Mouse (Mus musculus) gonadal fat pad, adult 2 months (tissue): ENCODE data around the gene Gm5901. TPM values are rescaled to one million over a fixed set of nuclear protein-coding genes. Genes with fewer than 3 reads are reported as not detected.
"Not testable (repeated sequence)": the region's sequence is repeated elsewhere in the genome, so short reads cannot be mapped to it uniquely, and the experiment has no call there.

Experiments used
- DNase-seq: peaks from one replicate; pipeline ENCODE4 v3.0.0-alpha.2; 2012; ENCODE audit warnings: low read depth
- polyA plus RNA-seq: library from polyadenylated mRNA; depleted of rRNA; stranded (reverse); fragments of >200 nt; gene quantifications from 2 replicates; pipeline ENCODE4 v1.2.3, GENCODE M21; 2012; rRNA removed

The Gm5901 gene
- polyA plus RNA-seq, result 1.2 and 1.3 TPM in 2 replicates

DNA sequence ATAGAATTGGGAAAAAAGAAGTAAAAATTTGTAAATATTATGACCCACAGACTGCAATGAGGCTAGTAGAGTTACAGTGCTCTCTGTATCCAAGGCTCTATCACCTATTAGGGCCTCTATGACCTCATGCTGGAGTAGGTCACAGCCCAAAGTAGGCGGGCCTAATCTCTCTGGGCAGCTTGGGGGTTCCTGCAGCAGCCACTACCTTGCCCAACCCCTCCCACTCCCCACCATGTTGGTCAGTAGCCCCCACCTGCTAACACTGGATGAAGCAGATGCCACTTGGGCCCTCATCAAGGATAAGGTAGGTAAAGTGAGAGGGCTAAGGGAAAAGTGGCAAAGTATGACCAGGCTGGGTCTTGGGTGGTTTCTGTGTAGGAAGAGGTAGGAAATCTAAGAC lies at the start of gene Gm5901:
TSS of gene Gm5901 (plus strand) at position 173 of the 400 bp plus-strand sequence.
- no peak for DNase-seq

DNA sequence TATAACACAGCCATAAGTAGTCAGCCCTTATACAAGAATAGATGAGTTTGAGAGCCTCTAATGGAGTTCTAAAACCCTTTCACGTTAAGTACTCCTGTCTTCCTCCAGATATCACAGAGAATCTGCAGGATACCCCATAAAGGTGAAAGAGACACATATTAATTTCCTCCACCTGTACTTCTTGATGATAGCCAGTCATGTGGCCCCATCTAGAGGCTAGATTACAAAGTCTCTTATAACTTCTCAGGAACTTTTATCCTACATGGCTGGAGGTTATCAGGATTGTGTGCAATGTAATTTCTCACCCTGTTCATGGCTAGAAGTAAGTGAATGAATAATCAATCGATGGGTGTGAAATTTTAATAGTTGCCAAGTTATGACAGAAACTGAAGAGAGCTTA lies 49.5 kb upstream of the Gm5901 start:
- no peak for DNase-seq

DNA sequence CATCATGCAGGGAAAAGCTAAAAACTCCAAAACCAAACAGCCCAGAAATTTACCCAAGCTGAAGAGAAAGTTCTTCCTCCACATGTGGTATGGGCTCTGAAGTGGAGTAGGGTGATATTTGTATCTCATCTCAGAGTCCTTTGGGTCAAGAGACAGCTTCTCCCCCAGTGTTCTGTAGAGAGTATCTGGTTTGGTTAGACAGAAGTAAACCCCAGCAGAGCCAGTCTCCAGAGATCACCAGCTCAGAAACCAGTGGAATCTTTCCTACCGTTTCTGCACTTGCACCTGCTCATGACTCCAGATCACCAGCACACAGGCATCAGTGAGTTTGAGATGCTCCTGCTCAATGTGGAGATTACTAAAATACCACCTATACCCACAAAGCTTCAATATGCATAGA lies 40.8 kb upstream of the Gm5901 start, which contains the start of gene Olfr690:
TSS of gene Olfr690 (minus strand) at position 101 of the 400 bp plus-strand sequence.
- DNase-seq, result no peak

DNA sequence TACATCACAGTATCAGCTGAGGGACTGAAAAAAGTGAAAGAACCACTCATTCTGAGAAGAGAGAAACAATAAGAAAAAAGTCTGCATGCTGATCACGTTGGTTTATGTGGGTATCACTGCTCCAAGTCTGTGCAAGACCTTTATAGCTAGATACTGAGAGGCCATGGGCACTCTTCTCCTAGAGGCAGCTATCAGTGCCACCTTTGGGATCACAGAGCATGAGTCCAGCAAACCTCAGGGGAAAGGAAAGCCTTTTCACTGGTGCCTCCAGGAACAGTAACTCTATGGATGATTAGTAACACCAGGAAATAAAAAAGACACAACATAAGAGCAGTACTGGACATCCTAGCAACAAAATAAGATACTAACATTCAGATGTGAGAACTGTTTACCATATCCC lies 32.7 kb upstream of the Gm5901 start, which contains the start of gene Olfr691:
TSS of gene Olfr691 (minus strand) at position 101 of the 400 bp plus-strand sequence.
- DNase-seq, result no peak

DNA sequence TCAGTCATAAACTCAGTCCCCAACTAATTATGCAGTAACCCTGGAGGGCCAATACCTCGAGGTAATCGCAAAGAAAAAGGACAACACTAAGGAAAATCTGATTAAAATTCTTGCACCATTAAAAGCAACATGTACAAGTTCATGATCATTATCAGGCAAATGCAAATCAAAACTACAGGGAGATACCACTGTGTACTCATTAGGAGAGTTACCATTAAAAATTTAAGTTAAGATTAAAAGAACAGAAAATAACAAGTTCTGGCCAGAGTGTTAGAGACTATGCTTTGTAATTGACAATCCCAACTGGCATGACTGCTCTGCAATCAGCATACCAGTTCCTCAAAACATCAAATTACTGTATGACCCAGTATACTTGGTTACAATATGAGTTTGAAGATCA lies 32.1 kb upstream of the Gm5901 start:
- DNase-seq, result no peak

DNA sequence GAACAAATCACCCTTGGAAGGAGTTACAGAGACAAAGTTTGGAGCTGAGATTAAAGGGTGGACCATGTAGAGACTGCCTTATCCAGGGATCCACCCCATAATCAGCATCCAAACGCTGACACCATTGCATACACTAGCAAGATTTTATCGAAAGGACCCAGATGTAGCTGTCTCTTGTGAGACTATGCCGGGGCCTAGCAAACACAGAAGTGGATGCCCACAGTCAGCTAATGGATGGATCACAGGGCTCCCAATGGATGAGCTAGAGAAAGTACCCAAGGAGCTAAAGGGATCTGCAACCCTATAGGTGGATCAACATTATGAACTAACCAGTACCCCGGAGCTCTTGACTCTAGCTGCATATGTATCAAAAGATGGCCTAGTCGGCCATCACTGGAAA lies 18.8 kb upstream of the Gm5901 start:
- DNase-seq, result not testable (repeated sequence)

DNA sequence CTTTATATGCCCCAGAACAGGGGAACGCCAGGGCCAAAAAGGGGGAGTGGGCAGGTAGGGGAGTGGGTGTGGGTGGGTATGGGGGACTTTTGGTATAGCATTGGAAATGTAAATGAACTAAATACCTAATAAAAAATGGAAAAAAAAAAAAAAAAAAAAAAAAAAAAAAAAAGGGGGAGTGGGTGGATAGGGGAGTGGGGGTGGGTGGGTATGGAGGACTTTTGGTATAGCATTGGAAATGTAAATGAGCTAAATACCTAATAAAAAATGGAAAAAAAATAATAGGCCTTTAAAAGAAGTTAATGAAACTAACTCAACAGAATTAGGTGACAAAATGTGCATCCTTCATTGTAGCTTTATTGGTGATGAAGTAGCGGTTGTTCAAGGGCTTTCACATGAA lies 18.4 kb upstream of the Gm5901 start:
- DNase-seq, result not testable (repeated sequence)

DNA sequence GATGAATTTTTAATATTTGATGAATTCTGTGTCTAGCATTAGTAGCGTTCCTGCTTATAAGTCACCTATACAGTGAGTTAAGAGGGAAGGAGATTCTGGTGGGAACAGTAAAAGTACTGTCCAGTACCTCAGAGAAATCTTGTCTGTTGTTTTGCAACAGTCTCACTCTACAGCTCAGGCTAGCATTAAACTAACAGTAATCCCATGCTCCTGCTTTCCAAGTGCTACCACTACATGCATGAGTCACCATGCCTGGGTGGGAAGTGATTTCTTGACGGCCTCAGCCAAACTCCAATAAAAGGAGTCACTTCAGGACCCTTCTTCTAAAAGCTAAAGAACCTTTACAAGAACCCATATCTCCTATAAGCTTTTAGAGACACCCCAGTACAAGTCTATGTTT lies 13.1 kb upstream of the Gm5901 start:
- DNase-seq, result no peak

DNA sequence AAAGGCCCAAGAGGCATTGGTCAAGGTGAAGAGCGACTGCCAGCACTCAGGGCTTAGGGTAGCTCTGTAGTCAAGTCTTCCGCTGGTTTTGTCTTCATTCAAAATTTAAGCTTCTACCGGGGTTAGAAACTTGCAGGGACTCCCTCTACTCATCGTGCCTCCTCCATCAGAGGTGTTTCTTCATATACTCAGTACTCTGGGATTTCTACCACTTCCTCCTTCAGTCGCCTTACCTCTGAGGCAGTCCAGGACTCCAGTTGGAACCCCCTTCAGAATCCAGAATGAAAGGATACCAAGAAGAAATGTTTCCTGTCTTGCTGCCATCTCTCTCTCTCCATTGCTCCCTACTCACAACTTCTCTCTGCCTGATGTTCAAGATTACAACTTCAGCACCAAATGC lies 7.6 kb upstream of the Gm5901 start:
- no peak for DNase-seq

DNA sequence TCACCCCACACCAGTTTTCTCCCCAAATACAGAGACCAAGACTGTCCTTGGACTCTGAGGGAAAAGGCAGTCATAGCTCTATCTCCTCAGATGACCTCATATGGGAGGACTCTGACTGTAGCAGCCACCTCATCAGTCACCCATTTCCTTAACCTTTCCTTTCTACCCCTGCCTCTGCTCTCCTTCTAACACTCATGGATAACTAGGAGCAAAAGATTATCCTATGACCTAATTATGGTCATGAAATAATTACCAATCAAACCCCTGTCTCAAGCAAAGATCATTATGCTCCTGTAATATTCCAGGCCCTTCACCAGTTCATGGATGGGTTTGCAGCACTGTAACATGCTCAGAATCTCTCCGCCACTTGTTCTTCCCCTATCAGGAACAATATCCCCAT lies 6.9 kb upstream of the Gm5901 start, which contains the start of gene Olfr692:
TSS of gene Olfr692 (plus strand) at position 301 of the 400 bp plus-strand sequence.
- no peak for DNase-seq

DNA sequence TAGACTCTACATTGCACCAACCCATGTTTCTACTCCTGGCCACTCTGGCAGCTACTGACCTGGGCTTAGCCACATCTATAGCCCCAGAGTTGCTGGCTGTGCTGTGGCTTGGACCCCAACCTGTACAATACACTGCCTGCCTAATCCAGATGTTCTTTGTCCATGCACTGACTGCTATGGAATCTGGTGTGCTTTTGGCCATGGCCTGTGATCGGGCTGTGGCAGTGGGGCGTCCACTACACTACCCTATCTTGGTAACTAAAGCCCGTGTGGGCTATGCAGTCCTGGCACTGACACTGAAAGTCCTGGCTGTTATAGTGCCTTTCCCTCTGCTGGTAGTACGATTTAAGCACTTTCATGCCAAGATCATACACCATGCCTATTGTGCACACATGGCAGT lies 6.3 kb upstream of the Gm5901 start:
- DNase-seq, result no peak

DNA sequence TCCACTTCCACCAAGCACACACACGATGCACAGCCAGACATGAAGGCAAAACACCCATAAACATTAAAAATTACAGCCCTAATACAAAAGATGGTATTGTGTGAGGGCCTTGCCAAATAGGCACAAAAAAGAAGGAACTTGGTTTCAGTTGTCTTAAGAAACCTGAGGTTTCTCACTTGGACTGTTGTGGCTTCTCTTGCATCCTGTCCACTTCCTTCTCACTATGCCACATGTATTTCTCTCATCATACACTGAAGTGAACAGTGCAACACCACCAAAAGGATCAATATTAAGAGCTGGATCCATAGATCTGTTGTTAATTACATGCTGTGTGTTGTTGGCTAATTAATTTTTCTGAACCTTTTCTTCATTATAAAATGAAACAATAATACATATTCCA lies 1.9 kb upstream of the Gm5901 start:
- no peak for DNase-seq

DNA sequence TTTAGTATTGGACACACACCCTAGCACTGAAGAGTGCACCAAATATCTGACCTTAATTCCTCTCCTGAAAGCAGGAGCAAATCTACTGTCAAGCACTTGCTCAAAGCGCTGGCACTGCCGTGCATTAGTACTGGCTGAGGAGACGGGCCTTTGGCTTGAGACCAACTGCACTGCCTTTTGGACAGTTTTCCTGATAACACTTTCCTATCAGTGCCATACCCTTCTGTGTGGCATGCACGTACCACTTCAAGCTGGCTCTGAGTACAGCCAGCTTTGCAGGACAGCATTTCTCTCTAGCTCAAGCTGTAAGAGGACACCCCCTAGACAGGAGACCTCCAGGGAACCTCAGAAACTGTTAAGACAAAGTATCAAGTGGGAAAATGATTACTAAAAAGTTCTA lies 1.3 kb upstream of the Gm5901 start:
- DNase-seq, result no peak

DNA sequence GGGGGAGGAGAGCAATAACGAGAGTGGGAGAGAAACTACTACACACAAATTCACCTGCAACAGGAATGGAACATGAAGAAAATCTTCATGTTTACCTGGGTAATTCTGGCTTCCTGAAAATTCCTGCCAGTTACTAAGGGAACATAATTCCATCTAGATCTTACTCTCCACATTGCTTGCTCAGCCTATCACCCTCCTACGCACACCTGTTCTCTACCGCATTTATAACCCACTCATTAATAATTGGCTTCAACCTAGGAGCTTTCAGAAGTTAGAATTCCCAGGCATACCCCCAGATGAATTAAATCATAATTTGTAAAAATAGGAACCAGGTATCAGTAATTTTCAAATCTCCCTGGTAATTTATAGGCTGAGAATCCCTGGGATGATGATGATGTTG lies 862 bp upstream of the Gm5901 start:
- no peak for DNase-seq

DNA sequence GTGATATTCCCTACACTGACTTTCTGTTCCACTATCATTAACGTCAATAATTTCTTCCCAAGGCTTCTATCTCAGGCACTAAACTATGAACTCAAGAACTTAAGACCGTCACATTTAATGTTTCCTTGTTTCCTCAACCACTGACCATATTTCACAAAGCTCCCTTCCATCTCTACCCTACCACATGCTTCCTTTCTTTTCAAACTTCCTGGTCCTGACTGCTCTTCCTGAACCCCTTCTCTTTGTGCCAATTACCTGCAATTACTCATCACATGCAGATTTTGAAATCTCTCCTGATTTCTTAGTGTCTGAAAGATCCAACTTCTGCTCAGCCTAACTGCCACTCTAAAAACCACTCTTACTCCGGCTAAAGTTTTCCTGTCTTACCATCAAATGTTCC lies 5.5 kb downstream of the Gm5901 start:
- no peak for DNase-seq

DNA sequence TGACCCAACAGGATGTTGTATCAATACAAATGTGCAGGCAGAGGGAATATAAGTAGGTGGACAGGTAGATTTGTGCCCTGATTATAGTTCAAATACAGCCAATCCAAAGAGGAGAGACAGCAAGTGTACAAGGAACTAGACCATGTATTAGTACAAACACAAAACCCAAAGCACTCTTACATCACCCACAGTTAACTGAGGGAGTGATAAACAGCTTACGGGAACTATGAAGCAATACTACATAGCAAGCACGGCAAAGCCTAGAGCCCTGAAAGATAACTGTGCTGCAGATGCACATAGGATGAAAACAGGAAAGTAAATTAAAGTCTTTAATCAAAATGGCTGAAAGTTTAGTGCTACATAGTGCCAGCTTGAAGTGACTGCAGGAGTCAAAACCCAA lies 12.9 kb downstream of the Gm5901 start:
- DNase-seq, result no peak

DNA sequence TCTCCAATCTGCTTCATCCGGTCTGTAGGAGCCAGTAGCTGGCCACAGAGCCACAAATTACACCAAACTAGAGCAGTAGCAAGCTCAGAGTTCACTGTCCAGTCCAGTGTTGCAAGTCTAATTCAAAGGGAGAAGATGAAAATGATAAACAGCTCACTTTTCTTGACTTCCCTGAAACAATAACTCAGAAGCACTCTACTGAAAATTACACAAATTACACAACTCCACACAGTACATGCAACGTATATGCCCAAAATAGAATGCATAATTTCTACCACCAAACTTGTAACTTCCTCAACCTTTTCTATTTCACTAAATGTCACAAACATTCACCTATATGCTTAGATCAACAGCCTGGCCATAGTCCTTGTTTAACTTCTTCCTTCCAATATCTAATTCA lies 15.4 kb downstream of the Gm5901 start:
- DNase-seq, result no peak

DNA sequence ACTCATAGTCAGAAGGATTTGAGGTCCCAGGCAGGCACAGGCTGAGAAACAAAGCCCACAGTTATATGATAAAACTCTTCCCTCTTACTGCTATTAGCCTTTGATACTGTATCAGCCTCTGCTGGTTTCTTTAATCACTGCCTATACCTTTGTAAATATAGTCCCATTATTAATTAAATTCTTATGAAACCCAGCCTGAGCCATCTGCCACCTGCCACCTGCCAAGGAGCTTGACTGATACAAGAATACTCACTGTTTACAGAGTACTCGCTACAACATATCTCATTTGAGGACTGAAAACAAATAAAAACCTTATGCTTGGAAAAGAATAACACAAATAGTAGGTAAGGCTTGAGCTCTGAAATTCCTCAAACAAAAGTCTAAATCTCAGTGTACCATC lies 19.8 kb downstream of the Gm5901 start:
- DNase-seq, result no peak

DNA sequence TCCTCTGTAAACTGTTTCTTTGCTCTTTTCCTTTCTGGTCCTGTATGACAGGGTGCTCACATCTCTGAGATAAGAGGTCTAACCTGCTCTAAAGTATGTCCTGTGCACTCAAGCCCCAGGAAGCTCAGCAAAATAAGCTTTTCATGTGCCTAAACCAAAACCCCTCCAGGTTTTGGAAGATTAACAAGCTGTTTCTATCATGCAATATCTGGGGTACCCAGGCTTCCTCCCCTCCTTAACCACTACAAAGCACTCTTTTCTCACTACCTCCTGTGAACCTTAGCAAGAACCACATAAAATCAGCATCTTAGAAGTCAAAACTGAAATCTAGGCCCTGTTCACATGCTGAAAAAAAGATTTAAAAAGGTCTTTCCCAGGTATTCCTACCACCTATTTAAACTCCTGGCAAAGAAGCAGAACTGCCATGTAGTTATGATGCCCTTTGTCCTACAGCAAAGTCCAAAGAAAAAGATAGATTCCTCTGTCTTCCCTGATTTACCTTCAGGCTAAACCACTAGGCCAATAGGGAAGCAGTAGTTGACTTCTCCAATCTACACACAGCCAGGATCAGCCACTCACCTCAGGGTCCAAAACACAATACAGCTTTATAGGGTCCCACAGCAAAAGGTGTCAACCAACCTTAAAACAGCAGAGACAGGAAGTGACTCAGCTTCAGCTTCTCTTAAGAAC lies 20.4 kb downstream of the Gm5901 start:
- no peak for DNase-seq

DNA sequence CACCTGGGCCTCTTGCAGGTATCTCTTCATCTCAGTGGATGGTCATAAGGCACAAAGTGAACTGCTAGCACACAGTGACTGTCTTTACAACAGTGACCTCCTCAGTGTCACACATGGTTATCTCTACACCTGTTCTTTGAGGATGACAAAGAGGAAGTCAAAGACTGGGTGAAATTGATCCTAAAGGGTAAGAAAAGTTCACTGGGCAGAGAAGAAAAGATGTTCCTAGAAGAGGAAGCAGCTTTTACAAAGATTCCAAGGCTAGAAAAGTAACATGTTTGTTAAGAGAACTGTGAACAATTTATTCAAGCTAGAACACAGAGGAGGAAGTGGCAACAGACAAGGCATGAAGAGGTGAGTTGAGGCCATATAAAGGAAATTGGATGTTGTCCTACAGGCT lies 21.3 kb downstream of the Gm5901 start:
- no peak for DNase-seq

DNA sequence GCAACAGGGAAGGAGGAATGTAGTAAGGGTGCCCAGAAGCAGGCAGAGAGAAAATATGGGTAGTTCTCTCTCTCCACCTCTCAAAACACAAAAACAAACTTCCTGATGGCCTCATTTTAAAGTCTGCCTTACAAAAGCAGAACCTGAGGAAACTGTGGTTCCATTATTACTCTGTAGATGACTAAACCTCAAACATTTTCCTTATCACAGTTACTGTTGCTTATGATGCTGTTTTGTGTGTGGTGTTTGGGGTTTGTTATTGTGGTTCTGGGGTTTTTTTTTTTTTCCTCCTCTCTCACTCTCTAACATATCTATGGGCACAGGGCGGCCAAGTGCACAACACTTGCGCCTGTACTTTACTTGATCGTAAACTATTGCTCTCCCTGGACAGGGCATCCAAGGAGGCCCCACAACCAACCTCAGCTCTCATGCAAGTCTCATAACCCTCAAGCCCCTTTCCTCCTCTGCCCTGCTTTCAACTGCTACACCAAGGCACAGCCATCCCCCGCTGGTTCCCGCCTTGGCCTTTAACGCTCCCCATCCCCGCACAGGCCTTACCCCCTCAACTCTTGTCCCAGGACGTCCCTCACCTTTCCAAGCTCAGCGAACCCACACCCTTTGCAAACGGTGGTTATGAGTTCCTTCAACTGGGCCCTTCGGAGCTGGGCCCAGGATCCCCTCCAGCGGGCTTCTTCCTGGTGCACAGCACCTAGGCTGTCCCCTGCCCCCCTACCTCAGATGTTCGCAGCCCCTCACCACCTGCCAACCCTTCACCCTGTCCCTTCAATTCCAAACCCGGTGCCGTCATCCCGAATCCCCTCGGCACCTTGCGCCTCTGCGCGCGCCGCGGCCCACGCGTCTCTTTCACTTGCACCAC lies 24.5 kb downstream of the Gm5901 start:
- DNase-seq, result no peak

DNA sequence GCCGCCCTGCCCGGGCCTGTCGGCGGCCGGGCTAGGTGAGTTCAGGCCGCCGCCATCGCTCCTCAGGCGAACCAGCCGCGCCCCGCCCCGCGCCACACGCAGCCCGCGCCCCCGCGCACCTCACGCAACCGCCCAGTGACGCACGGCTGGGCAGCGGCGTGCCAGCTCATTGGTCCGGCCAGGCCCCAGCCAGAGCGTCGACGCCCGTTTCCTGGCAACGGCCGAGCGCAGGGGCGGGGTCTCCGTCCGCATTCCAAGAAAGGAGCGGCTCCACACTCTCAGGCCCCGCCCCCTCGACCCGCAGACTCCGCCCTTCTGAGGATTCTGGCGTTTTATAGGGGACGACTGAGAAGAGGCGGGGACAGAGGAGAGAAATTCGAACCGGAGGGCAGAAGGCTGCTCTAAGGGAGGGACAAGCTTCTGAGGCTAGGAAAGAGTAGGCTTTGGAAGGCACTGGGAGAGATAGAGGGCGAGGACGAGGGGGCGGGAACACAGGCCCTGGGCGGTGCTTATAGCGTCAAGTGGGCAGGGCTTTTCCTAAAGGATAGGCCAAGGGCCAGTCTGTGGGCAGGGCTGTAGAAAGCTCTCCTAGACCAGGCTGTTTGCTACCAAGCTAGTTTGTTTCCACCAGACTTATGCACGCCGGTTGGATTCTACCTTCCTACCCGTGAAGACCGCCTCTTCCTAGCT lies 25.2 kb downstream of the Gm5901 start, which contains the start of gene Fam160a2:
TSS of gene Fam160a2 (minus strand) at position 120 of the 690 bp plus-strand sequence.
- DNase-seq, result peak; percentile 88
